Mouse (Mus musculus): ENCODE results near the gene Sbno2.

DNA sequence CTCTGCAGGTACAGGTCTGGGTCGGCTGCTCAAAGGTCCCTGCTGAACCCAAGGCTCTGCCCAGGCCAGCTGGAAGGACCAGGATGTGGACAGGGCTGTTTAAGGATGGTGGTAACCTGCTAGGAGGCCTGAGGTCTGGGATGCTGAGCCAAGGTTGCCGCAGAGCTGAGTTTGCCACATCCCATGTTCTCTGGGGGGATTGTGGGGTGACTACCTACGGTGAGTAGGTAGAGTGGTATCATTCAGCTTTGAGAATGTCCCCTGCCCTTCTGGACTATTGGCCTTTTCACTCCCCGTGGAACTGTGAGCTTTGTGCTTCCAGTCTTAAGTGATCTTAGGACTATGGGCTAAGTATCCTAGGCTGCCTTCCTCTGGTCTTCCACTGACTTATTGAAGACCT, 48.9 kb downstream of the Sbno2 start:
- TF ChIP-seq POLR2A (IDR thresholded peaks at IDR 0.05; ENCODE audit: insufficient read depth, low read depth, low read length), result no peak
- no peak for TF ChIP-seq CTCF (IDR thresholded peaks at IDR 0.05)
